Mouse (Mus musculus) adrenal gland, postnatal 25 days (tissue): Measurements from ENCODE around the gene Ifnar2. TPM values are rescaled to one million over a fixed set of nuclear protein-coding genes. Genes with fewer than 3 reads are reported as not detected.
"Not testable (repeated sequence)": the region's sequence is repeated elsewhere in the genome, so short reads cannot be mapped to it uniquely, and the experiment has no call there.

Experiments used
- DNase-seq: peaks from one replicate; pipeline ENCODE4 v3.0.0; 2021; ENCODE audit warnings: mixed read lengths
- total RNA-seq: library from RNA; stranded (reverse); gene quantifications from 2 replicates; pipeline ENCODE4 v1.2.3, GENCODE M21; 2021

Gene Ifnar2
- total RNA-seq, 1 experiment from 2014 or later = 110 TPM

DNA sequence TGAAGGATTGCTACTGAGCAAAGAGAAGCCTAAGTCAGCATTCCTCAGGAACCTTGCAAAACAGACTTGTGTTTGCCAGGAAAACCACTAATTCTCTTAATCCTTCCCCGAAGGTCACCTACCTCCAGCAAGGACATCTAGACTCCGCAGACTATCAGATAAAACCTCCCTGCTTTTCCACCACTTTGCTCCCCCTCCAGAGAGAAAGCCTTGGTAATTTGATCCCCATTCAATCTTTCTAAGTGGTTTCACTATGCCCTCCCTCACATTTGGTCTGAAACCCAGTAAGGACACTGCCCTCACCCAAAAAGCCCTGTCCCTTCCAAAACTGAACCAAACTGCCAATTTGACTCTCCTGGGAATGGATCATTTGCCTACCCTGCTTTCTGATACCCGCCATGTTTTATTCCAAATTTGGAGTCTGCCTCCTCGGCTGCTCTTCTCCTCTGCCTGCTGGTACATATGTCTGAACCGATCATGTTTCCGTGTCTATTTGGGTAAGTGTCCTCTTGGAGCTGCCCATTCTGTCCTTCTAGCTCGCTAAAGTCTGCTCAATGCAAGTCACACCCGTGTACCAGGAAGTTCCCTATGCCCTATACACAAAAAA is 55.8 kb downstream of the Ifnar2 start:
- no peak for DNase-seq

DNA sequence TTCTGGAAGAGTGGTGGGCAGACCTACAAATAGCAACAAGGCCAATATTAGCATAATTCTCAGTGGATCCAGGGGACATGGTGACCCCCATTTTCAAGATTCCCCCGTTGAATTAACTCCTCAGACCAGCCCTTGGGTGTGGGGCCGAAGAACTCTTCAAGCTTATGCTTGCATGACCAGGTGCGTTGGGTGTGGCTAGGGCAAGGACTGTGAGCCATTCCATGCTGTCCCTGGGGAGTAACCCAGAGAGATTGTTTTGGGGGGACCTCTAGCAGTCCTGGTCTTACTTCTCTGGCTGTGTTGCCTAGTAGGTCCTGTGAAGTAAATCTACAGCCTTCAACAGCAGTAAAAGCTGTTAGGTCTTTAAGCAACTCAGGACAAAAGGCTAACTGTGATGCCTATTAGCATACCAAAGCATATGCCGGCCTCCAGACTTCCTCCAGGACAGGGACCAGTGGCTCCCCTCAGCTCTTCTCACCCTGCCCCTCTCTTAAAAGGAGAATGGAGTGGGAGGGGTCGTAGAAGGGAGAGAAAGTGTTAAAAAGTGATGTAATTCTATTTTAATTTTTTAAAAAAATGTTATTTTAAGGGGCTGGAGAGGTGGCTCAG is 60.2 kb downstream of the Ifnar2 start:
- no peak for DNase-seq

DNA sequence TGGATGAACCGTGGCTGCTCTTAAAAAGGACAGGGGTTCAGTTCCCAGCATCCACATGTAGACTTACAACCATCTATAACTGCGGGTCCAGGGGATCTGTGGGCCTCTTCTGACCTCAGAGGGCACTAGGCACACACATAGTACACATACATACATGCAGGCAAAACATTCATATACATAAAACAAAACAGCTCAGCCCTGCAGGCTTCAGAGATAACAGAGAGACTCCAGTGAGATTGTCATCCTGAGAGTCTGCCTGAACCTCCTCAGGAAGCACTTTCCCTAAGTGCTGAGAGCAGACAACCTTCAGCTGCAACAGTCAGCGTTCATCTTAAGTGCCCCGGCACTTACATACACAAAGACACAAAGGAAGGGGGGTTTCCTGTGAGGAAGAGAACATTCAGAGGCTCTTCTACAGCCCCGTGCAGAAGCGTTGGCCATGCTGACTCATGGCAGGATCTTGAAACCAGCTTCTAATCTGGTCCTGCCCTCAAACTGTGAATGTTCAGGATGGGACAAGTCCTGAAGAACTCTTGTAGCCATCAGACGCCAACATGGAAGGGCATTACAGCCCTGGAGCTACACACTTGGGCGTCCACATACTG is 60.8 kb downstream of the Ifnar2 start:
- DNase-seq = no peak

DNA sequence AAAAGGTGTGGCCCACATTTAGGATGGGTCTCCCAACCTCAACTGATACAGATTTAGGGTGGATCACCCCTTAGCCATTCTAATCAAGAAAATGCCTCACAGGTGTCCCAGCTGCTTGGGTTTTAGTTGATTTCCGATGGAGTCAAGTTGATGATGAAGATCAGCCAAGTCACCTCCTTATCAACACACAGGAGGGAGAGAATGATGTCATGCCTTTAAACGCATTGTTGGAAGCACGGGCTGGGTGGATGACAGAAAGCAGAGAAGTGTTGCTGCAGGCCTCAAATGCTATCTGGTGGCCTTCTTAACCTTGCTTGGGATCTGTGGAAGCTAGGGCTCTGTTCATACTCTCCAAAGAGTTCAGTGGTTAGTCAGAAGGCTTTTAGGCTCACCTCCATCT is 61.5 kb downstream of the Ifnar2 start:
- no peak for DNase-seq

GRCm38 (mm10) chr16:91438081-91438480 is 65.5 kb downstream of the Ifnar2 start:
- no peak for DNase-seq

- DNase-seq = not testable (repeated sequence)
Observed at GRCm38 (mm10) chr16:91438599-91438998, 66.0 kb downstream of the Ifnar2 start.

GRCm38 (mm10) chr16:91441366-91441765 is 68.8 kb downstream of the Ifnar2 start:
- DNase-seq = peak; percentile 61

GRCm38 (mm10) chr16:91441811-91442240 is 69.2 kb downstream of the Ifnar2 start:
- no peak for DNase-seq

DNA sequence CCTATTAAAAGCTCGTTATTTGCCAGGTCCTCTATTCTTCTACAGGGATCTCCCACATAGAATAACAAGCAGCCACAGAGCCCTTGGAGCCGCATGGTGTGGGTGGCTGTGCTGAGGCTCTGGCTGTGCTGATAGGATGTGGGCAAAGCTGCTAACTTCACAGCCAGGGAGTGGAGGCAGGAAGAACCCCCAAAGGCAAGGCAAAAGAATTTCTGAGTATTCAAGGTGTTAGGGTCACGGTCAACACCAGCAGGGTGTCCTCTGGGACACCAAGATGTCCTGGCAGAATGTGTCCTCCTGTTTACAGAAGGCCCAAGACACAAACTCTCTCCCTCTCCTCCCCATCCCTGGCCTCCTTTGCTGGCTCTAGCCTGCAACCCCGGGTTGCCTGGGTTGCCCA is 69.9 kb downstream of the Ifnar2 start:
- DNase-seq = no peak

DNA sequence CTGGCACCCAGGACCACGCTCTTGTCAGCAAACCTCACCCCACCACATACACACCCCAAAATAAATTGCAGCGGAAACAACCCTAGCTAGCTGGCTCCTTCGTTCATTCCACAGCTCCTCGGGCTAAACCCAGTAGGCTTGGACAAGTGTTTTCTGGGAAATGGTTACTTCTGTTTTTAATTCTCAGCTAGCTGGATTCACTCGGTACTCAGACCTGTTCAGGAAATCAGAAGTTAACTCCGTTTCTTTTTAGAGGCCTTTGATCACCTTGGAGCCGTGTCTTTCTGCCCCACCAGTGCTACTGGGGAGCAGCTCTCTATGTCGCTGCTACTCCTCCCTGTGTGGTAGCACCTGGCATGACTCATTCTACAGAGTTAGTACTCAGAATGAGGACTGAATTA is 70.6 kb downstream of the Ifnar2 start:
- no peak for DNase-seq

DNA sequence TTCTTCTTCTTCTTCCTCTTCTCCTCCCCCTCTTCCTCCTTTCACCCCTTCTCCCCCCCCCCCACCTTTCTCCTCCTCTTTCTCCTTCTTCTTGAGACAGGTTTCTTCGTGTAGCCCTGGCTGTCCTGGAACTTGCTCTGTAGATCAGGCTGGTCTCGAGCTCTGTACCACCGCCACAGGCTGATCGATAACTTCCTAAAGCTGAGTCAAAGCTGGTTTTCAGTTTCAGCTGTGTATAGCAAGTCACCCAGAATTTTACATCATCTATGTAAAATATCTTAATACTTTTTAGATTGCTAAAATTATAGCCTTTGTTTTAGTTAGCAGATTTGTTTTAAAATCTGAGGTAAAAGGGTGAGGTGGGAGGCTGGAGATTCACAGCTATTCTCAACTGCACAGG is 72.3 kb downstream of the Ifnar2 start:
- no peak for DNase-seq

GRCm38 (mm10) chr16:91445566-91445965 is 73.0 kb downstream of the Ifnar2 start:
- DNase-seq = no peak

DNA sequence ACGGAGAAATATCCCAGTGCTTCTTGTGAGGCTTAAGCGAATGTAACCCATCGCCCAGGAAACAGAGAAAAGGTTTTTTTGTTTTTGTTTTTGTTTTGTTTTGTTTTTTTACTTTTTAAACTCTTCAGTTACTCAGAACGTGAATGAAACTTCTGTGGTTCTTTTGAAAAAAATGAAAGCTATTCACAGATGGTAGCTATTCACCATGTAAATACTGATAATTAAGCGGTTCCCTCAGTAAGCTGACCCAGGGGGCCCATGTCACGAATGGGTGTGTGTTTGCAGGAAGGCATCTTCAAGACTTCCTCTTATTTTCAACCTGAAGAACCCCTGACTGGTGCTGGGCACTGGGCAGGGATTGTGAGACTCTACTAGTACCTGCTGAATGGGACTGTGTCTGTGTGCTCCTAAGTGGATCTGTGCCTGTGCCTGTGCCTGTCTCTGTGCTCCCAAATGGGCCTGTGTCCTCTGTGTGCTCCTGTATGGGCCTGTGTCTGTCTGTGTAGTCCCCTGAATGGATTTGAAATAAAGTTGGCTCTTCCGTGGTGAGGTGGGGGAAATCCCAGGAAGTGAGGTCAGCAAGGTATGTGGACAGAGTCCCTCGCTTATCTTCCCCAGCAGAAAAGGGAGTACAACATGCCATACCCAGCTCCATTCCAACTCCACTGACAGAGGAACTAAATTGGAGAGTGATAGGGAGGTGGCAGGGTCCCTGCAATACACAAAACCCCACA is 74.4 kb downstream of the Ifnar2 start:
- DNase-seq = no peak

GRCm38 (mm10) chr16:91447512-91447900 is 74.9 kb downstream of the Ifnar2 start:
- DNase-seq = no peak

GRCm38 (mm10) chr16:91448088-91448487 is 75.5 kb downstream of the Ifnar2 start:
- no peak for DNase-seq

- no peak for DNase-seq
Observed at GRCm38 (mm10) chr16:91448895-91449294, 76.3 kb downstream of the Ifnar2 start.

DNA sequence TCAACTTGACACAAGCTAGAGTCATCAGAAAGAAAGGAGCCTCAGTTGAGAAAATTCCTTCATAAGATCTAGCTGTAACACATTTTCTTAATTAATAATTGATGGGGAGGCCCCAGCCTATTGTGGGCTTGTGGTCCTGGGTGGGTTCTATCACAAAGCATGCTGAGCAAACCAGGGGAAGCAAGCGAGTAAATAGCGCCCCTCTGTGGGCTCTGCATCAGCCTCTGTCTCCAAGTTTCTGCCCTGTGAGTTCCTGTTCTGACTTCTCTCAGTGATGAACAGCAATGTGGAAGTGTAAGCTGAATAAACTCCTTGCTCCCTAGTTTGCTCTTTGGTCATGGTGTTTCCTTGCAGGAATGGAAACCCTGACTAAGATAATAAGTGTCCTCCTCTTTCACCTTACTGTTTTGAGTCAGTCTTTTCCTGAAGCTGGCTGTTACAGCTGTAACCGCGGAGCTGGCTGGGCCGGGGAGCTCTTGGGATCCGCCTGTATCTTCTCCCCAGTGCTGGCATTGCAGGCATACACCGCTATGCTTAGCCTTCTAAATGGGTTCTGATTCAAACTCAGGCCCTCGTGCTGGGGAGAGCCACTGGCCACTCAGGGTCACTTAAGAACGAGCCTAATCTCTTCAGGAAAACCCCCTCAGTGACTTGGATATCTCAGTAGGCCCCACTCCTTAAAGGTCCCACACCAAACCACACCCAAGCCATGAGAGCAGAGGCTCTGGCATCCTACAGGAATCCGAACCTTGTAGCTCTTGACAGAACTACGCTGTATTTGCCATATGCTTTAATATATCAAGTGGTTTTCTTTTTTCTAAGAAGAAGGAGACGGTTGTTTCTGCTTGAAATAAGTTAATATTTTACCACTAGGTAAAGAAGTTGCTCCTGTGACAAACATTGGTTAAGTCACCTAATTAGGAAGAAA is 77.8 kb downstream of the Ifnar2 start:
- DNase-seq = no peak

DNA sequence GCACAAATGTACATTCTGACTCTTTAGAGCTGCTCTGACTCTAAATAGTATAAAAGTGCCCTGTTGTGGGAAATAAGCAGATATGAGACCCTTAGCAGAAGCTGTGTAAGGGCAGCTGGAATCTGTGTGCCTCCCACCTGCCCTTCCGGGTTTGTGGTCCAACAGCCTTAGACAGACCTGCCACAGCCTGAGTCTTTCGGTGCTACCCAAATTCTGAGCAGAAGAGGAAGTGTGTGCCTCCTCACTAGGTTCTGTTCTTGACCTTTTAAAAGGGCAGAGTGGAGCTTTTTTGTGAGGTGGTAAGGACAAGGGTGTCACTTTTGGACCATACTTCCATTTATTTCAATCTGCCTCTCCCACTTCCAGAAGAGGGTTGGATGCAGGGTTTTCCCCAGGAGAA is 79.4 kb downstream of the Ifnar2 start:
- DNase-seq = no peak

DNA sequence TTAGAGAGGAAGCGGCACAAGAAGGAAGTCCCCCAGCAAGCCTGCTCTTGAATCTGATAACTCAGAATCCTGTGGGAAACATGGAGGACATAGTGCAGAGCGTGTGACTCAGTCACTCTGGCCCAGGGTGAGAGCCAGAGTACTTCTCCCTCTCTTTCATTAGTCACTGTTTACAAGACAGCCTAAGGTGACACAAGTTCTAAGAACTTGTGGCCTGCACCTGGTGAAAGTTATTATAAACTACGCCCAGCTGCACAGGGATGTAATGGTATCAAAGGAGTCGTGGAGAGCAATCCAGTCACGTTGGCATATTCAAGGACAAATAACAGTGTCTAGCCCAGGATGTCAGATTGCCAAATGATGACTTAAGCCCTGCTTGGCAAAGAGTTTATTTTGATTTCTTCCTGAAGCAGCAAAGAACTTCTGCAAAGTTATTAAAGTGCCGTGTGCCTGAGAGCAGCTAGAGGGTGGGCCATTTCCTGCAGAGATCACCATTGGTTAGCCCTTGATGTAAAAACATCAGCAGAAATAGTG is 79.8 kb downstream of the Ifnar2 start:
- no peak for DNase-seq
